Mouse (Mus musculus) neural tube, embryonic 13.5 days (tissue): ENCODE measurements at regions not wholly inside any gene's neighbourhood (a gene's known extent, or its start where the extent isn't known, plus 50 kb on each side); places are given as distances from the start of the nearest gene placed in this dataset.
A peak's percentile ranks its signal among the peaks of the same experiment; 100 is the strongest.
"Not testable (repeated sequence)": the region's sequence is repeated elsewhere in the genome, so short reads cannot be mapped to it uniquely, and the experiment has no call there.

ENCODE experiments used
- ATAC-seq: fragments of 200-750 bp; cut with Nextera tagmentation; 2 replicates; pipeline ENCODE4 v1.8.0; 2017; ENCODE audit warnings: low read depth, mild to moderate bottlenecking, moderate TSS enrichment, moderate library complexity
- H3K27ac ChIP-seq: fragments of 300-500 bp; sonication (generic); replicated peaks from 2 replicates; pipeline ENCODE4 v1.5.1; 2015; ENCODE audit warnings: moderate library complexity, mild to moderate bottlenecking, inconsistent platforms
- H3K27me3 ChIP-seq: fragments of 300-500 bp; sonication (generic); 2 replicates; pipeline ENCODE4 v1.6.1; 2015; ENCODE audit warnings: mild to moderate bottlenecking, inconsistent platforms
- H3K36me3 ChIP-seq: fragments of 300-500 bp; sonication (generic); 2 replicates; pipeline ENCODE4 v1.6.1; 2015; ENCODE audit warnings: mild to moderate bottlenecking, inconsistent platforms
- H3K4me1 ChIP-seq: fragments of 300-500 bp; sonication (generic); replicated peaks from 2 replicates; pipeline ENCODE4 v1.6.1; 2015; ENCODE audit warnings: inconsistent platforms
- H3K4me2 ChIP-seq: fragments of 300-500 bp; sonication (generic); 2 replicates; pipeline ENCODE4 v1.6.1; 2015; ENCODE audit warnings: inconsistent platforms, mild to moderate bottlenecking, moderate library complexity
- H3K4me3 ChIP-seq: fragments of 300-500 bp; sonication (generic); 2 replicates; pipeline ENCODE4 v1.5.1; 2015; ENCODE audit warnings: mild to moderate bottlenecking, inconsistent platforms
- H3K9ac ChIP-seq: fragments of 300-500 bp; sonication (generic); 2 replicates; pipeline ENCODE4 v1.6.1; 2015; ENCODE audit warnings: moderate library complexity, mild to moderate bottlenecking, inconsistent platforms
- H3K9me3 ChIP-seq: fragments of 300-500 bp; sonication (generic); 2 replicates; pipeline ENCODE4 v1.6.1; 2016; ENCODE audit warnings: inconsistent platforms
- WGBS: fragments of 180-500 bp; shearing (Covaris S2); methylation state at CpG from one replicate; pipeline ENCODE4 v1.1.7; 2015; 5-methylcytosine and 5-hydroxymethylcytosine counted together

DNA sequence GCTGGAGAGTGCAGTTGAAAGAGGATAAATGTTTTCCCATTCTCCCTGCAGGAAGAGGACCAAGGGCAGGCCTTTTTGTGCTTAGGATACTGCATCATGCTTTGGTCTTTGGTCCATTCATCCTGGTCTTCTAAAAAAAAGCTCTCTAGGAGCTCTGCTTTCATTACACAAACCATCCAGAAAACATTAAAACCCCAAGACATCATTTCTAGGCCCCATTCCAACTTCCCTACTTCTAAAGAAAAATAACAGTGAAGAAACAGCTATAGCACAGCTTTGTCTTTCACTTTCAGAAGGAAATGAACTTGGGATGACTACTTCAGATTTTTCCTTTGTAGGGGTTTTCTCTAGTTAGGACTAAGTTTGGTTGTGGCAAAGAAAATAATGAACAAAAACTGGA, 185.1 kb upstream of the Tmc3 start:
- Histone ChIP-seq H3K4me3 (no peak overlapping the region), H3K36me3 (no peaks in the 10 kb centered on the region), H3K27ac (no peak overlapping the region), H3K4me2 (no peak overlapping the region), H3K9me3 (no peaks in the 10 kb centered on the region), H3K27me3 (no peaks in the 10 kb centered on the region), H3K9ac (no peak overlapping the region), H3K4me1 (no peaks in the 10 kb centered on the region)
- ATAC-seq = no peak

DNA sequence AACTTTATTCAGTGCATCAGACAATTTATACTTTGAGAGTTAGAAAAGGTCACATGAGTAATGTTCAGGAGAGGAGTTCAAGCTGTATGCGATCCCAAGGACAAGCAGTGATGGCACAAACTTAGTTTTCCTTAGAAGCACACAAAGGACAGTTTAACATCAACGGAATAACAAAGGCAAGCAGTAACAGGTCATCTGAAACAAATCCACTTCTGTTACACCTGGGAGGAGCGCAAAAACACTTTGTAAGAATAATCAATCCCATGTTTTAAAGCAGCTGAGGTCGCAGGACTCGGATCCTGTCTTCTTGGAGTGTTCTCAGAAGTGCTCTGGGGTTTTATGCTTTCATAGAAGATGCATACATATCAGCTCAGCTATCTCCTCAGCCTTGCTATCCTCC, 183.7 kb upstream of the Tmc3 start:
- ATAC-seq = no peak
- Histone ChIP-seq H3K4me3 (no peak overlapping the region), H3K9ac (no peak overlapping the region), H3K36me3 (no peaks in the 10 kb centered on the region), H3K9me3 (no peaks in the 10 kb centered on the region), H3K4me2 (no peak overlapping the region), H3K27ac (no peak overlapping the region), H3K27me3 (no peaks in the 10 kb centered on the region), H3K4me1 (no peaks in the 10 kb centered on the region)
- 89% methylated on average over 5 of the region's 5 CpGs for WGBS

DNA sequence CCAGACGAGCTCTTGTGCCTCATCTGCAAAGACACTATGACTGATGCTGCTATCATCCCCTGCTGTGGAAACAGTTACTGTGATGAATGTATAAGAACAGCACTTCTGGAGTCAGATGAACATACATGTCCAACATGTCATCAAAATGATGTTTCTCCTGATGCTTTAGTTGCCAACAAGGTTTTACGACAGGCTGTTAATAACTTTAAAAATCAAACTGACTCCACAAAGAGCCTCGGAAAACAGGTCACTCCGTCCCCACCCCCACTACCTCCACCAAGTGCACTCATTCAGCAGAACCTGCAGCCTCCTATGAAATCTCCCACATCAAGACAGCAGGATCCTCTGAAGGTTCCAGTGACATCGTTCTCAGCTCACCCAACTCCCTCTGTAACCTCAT, 172.0 kb upstream of the Tmc3 start:
- not testable (repeated sequence) for H3K27ac ChIP-seq, H3K9ac ChIP-seq, H3K4me2 ChIP-seq, H3K4me3 ChIP-seq, ATAC-seq, H3K9me3 ChIP-seq, H3K27me3 ChIP-seq, H3K4me1 ChIP-seq, H3K36me3 ChIP-seq
- WGBS = 88% methylated on average over 5 of the region's 5 CpGs

DNA sequence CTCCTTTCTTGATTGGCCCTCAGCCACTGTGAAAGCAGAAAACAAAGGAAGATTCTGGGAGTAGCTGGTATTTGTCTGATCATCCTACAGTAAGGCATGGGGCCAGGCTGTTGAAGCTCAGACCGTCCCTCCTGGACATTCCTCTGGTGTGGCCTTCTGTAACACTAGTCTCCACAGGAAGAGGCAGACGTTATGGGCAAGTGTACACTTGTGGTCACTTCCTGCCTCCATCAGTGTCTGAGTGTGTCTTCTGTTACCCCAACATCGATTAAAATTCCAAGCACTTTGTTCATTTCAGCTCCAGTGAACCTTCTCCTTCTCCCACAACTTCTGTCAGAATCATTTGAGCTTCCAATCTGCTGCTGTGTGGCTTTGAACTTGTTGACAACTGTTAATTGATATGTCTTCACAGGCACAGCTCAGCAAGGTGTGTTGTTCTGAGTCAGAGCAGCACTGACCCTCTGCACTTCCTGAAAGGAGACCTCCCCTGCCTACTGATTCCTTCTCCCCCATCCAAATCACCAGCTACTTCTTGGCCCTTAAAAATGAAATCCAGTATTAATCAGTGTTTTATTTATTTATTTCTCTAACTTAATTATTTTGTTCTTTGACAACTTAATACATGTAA, 154.7 kb upstream of the Tmc3 start:
- H3K9me3 ChIP-seq = no peaks in the 10 kb centered on the region
- ATAC-seq = no peak
- H3K4me2 ChIP-seq = no peak overlapping the region
- H3K9ac ChIP-seq = no peak overlapping the region
- H3K4me3 ChIP-seq = no peak overlapping the region
- H3K27me3 ChIP-seq = no peaks in the 10 kb centered on the region
- no peaks in the 10 kb centered on the region for H3K36me3 ChIP-seq
- H3K27ac ChIP-seq = no peak overlapping the region
- peaks cover 6% of the 10 kb centered on the region; the same call in 1 of the 2 replicates for H3K4me1 ChIP-seq
- 80% methylated on average over 3 of the region's 3 CpGs for WGBS

DNA sequence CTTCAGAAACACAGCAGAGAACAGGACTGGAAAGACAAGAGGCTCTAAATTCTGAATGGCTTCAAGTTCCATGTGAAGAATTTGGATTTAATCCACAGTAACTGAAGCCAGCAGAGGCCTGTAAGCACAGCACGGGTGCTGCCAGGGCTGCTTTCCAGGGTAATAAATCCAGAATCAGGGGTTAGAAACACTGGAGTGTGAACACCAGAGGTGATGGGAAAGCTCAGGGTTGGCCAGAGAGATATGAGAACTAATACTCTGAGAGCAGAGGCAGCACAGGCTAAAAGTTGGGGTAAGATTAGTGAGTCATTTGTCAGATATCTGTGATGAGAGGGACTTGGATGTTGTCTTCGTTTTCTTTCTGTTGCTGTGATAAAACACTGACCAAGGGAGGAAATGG, 153.6 kb upstream of the Tmc3 start:
- H3K27me3 ChIP-seq = no peaks in the 10 kb centered on the region
- H3K4me2 ChIP-seq = no peak overlapping the region
- no peak for ATAC-seq
- H3K4me1 ChIP-seq = peaks cover 6% of the 10 kb centered on the region; the same call in 1 of the 2 replicates
- no peak overlapping the region for H3K9ac ChIP-seq
- H3K4me3 ChIP-seq = no peak overlapping the region
- H3K9me3 ChIP-seq = no peaks in the 10 kb centered on the region
- no peaks in the 10 kb centered on the region for H3K36me3 ChIP-seq
- 46% methylated on average over 2 of the region's 2 CpGs for WGBS
- no peak overlapping the region for H3K27ac ChIP-seq

DNA sequence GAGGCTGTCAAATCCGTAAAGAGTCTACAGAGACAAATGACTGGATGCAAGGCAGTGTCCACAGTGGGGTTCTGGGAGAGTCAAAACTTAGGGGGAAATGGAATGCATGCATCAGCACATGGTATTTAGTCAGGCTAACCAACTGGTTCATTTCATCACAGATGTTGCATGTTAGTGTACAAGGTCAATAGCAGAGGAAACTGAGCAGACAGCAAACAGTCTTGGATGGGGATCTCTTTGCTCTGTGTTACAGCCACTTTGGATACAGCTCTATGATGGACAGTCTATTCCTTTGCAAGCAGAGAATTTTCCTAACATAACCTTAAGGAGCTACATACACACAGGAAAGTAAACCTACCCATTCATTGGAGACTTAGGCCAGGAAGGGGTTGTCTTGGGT, 151.9 kb upstream of the Tmc3 start:
- no peaks in the 10 kb centered on the region for H3K27me3 ChIP-seq
- no peaks in the 10 kb centered on the region for H3K9me3 ChIP-seq
- H3K4me3 ChIP-seq = no peak overlapping the region
- H3K9ac ChIP-seq = no peak overlapping the region
- H3K36me3 ChIP-seq = no peaks in the 10 kb centered on the region
- 76% methylated on average over 1 of the region's 1 CpGs for WGBS
- no peak overlapping the region for H3K27ac ChIP-seq
- H3K4me2 ChIP-seq = no peak overlapping the region
- ATAC-seq = no peak
- peaks cover 6% of the 10 kb centered on the region; the same call in 1 of the 2 replicates for H3K4me1 ChIP-seq

DNA sequence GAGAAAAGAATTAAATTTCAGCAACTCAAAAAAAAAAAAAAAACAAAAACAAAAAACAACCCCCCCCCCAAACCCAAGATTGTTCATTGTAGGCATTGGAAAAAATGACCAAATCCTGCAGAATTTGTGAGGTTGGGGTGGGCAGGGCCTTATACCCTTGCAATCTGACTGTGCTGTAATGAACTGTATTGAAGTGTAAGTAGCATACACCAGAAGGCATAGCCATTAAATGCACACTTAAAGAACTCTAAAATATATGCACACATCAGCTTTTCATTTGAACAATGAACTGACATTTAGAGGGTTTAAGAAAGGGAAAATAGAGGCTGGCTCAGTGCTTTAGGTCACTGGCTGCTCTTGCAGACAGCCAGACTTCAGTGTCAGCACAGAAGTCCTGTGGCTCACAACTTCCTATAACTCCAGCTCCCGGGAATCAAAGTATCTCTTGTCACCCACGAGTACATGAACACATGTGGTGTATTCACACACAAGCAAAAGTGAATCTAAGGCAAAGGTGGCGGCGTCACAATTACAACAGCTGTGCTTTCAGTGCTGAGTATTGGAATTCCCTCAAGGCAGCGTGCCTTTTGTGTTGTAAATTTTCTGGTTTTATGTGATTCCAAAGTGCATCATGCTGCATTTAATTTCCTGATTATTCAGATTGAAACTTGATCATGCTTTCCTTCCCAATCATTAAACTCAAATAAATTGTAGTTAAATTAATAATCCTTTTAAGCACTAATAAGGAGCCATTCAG, 150.6 kb upstream of the Tmc3 start:
- Histone ChIP-seq H3K9ac (no peak overlapping the region), H3K4me3 (no peak overlapping the region), H3K36me3 (no peaks in the 10 kb centered on the region), H3K27me3 (no peaks in the 10 kb centered on the region), H3K4me1 (peaks cover 6% of the 10 kb centered on the region; the same call in 1 of the 2 replicates), H3K9me3 (no peaks in the 10 kb centered on the region), H3K4me2 (no peak overlapping the region), H3K27ac (no peak overlapping the region)
- WGBS = 13% methylated on average over 5 of the region's 5 CpGs
- no peak; the same call in 1 of the 2 replicates for ATAC-seq

DNA sequence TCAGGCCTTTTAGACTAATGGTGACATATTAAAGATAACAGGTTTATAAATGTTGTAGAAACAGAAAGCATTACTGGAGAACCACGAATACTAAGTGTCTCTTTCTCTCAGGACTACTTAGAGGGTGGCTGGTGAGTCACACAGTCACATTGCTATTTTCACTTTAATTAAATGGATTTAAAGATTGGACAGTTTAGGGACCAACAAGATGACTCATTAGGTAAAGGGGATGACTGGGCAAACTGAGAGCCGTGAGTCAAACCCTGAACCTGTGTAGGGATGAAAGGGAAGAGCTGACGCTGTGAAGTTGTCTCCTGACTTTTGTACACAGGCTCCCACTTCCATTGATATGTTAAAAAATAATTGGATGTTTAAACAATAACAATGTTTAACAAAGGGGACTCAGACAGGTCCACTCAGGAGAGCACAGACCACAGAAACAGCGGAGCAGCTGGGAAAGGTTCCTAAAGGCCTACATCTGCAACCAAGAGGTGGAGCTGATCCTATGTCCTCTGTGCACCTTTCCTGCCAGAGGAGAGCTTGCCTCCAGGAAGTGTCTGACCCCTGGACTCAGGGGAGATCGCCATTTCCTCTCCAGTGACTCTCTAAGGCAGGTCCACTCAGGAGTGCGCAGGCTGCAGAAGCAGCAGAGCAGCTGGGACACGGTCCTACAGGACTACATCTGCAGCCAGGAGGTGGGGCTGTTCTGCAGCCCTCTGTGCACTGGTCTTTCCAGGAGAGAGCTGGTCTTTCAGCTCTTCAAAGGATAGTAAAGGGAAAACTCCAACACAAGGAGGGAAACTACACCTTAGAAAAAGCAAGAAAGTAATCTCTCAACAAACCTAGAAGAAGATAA, 146.0 kb upstream of the Tmc3 start:
- H3K27me3 ChIP-seq = no peaks in the 10 kb centered on the region
- H3K36me3 ChIP-seq = no peaks in the 10 kb centered on the region
- no peak overlapping the region for H3K4me3 ChIP-seq
- no peak overlapping the region for H3K4me2 ChIP-seq
- no peaks in the 10 kb centered on the region for H3K9me3 ChIP-seq
- WGBS = 62% methylated on average over 7 of the region's 7 CpGs
- H3K9ac ChIP-seq = no peak overlapping the region
- no peak for ATAC-seq
- H3K4me1 ChIP-seq = peaks cover 10% of the 10 kb centered on the region
- no peak overlapping the region for H3K27ac ChIP-seq

DNA sequence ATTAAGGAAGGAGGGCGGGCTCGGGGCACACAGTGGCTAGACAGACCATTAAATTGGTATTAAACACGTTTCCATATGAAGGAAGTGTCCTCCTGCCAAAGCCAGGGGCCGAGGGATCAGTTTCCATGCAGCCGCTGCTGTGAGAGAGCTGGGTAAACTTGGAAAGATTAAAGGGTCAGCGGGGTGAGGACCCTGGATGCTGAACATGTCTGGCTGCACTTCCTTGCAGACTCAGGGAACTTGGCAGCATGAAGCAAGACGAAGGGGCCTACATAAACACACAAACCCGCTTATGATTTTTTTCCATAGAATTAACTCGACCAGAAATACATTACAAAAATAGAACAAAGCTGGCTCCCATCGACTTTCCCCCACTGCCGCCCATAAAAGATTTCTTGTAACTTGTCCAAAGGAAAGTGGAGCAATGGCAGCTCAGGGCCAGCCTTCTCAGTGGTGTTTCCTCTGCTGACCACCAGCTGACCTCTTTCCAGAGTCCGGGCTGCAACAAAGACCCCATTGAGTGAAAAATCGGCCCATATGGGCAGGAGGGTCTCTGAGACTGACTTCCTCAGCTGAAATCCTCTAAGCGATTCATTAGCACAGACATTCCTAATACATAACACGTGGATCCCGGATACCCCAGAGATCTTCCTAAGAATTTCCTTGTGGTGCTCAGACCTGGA, 141.0 kb upstream of the Tmc3 start:
- Histone ChIP-seq H3K27me3 (no peaks in the 10 kb centered on the region), H3K4me1 (peaks cover 13% of the 10 kb centered on the region), H3K9me3 (no peaks in the 10 kb centered on the region), H3K4me2 (no peak overlapping the region), H3K9ac (no peak overlapping the region), H3K36me3 (no peaks in the 10 kb centered on the region), H3K4me3 (no peak overlapping the region), H3K27ac (peak overlapping the region; percentile 49; the same call in 1 of the 2 replicates)
- WGBS = 24% methylated on average over 16 of the region's 16 CpGs
- ATAC-seq = 0 out of 2 replicates have a peak, but pooled peaks have one; percentile 19

DNA sequence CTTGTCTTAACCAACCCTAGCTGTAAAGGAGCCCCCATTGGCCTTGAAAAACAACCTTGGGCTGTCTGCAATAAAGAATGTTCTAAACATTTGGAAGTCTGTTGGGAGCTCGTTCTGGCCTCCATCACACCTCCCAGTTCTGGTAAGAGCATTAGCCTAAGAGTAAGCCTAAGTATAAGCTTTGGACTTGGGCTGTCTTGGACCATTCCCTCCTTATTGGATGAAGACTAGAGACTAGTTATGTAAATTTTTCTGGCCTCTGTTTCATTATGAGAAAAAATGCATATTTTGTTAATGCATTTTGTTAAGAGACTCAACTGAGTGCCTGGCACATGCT, 140.5 kb upstream of the Tmc3 start:
- Histone ChIP-seq H3K27ac (peak overlapping the region; percentile 49; the same call in 1 of the 2 replicates), H3K4me2 (no peak overlapping the region), H3K36me3 (no peaks in the 10 kb centered on the region), H3K27me3 (no peaks in the 10 kb centered on the region), H3K4me3 (no peak overlapping the region), H3K9ac (no peak overlapping the region), H3K9me3 (no peaks in the 10 kb centered on the region), H3K4me1 (peaks cover 13% of the 10 kb centered on the region)
- 54% methylated on average over 1 of the region's 1 CpGs for WGBS
- ATAC-seq = no peak

DNA sequence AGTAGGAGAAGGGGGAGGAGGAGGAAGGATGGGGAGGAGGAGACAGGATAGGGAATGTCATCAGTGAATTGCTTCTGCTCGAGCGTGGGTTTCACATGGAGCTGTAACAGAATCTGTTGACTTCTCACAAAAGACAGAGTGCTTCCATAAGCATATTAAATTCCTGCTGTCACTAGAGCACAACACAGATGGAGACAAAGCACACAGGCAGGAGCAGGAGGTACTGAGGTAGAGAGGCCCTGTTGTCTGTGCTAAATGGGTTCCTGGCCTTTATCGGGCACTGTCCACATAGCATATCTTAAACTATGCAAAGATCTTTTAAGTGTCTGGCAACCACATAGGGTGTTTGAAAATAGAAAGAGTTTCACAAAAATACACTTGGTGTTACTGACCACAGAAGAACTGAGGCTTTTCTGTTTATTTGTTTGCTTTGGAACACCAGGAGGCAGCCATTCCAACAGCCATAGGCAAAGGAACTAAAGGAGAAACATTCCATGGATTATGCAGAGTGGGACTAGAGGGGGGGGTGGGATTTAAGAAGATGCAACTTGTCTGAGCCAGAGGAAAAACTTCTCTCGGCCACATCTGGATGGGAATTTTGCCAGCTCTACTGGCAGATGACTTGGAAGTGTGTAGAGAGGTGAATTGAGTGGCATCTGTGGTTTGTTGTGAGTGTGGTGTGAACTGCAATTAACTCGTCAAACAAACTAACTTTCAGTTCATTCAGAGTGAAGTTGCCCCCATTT, 139.4 kb upstream of the Tmc3 start:
- Histone ChIP-seq H3K4me3 (no peak overlapping the region), H3K27me3 (no peaks in the 10 kb centered on the region), H3K36me3 (no peaks in the 10 kb centered on the region), H3K9ac (no peak overlapping the region), H3K4me1 (peaks cover 14% of the 10 kb centered on the region), H3K4me2 (no peak overlapping the region), H3K27ac (no peak overlapping the region), H3K9me3 (no peaks in the 10 kb centered on the region)
- ATAC-seq = no peak
- 56% methylated on average over 5 of the region's 5 CpGs for WGBS
